Mouse (Mus musculus) limb, embryonic 14.5 days (tissue): ENCODE measurements at regions not wholly inside any gene's neighbourhood (a gene's known extent, or its start where the extent isn't known, plus 50 kb on each side); places are given as distances from the start of the nearest gene placed in this dataset.

Experiments used
- ATAC-seq: fragments of 200-750 bp; cut with Nextera tagmentation; 2 replicates; pipeline ENCODE4 v1.8.0; 2017; ENCODE audit warnings: low read depth, moderate number of reproducible peaks, moderate TSS enrichment; ENCODE audit not compliant: low FRiP score
- DNase-seq: peaks from one replicate; pipeline ENCODE4 v3.0.0-alpha.2; 2015; ENCODE audit warnings: low spot score
- H3K27ac ChIP-seq: fragments of 300-500 bp; sonication (generic); replicated peaks from 2 replicates; pipeline ENCODE4 v1.5.1; 2014; ENCODE audit warnings: low read depth, mild to moderate bottlenecking, low read length, moderate library complexity, mixed read lengths
- H3K27me3 ChIP-seq: fragments of 300-500 bp; sonication (generic); 2 replicates; pipeline ENCODE4 v1.6.1; 2014; ENCODE audit warnings: low read length, mixed read lengths; ENCODE audit not compliant: control insufficient read depth, insufficient read depth
- H3K36me3 ChIP-seq: fragments of 300-500 bp; sonication (generic); 2 replicates; pipeline ENCODE4 v1.6.1; 2014; ENCODE audit warnings: mild to moderate bottlenecking, low read length, moderate library complexity, mixed read lengths; ENCODE audit not compliant: control insufficient read depth, insufficient read depth
- H3K4me1 ChIP-seq: fragments of 300-500 bp; sonication (generic); 2 replicates; pipeline ENCODE4 v1.6.1; 2014; ENCODE audit warnings: antibody characterized with exemption, low read length, mixed read lengths; ENCODE audit not compliant: control insufficient read depth, insufficient read depth
- H3K4me2 ChIP-seq: fragments of 300-500 bp; sonication (generic); replicated peaks from 2 replicates; pipeline ENCODE4 v1.6.1; 2014; ENCODE audit warnings: low read depth, mild to moderate bottlenecking, low read length, moderate library complexity; ENCODE audit not compliant: severe bottlenecking
- H3K4me3 ChIP-seq: fragments of 300-500 bp; sonication (generic); replicated peaks from 2 replicates; pipeline ENCODE4 v1.5.1; 2014; ENCODE audit warnings: low read length
- H3K9ac ChIP-seq: fragments of 300-500 bp; sonication (generic); 2 replicates; pipeline ENCODE4 v1.6.1; 2014; ENCODE audit warnings: mild to moderate bottlenecking, low read depth, low read length, moderate library complexity; ENCODE audit not compliant: severe bottlenecking
- H3K9me3 ChIP-seq: fragments of 300-500 bp; sonication (generic); 2 replicates; pipeline ENCODE4 v1.6.1; 2016; ENCODE audit warnings: low read length; ENCODE audit not compliant: control insufficient read depth
- POLR2A ChIP-seq: fragments of 200-500 bp; IDR thresholded peaks from 2 replicates; pipeline ENCODE4 v1.8.0; 2012; ENCODE audit warnings: inconsistent platforms, mild to moderate bottlenecking, moderate library complexity, borderline replicate concordance; ENCODE audit not compliant: insufficient read depth, insufficient read length; ENCODE audit errors: extremely low read depth
- WGBS: fragments of 180-500 bp; shearing (Covaris S2); extraction: QIAGEN DNeasy Blood & Tissue Kit; methylation state at CpG from one replicate; pipeline ENCODE4 v1.1.7; 2014; 5-methylcytosine and 5-hydroxymethylcytosine counted together

DNA sequence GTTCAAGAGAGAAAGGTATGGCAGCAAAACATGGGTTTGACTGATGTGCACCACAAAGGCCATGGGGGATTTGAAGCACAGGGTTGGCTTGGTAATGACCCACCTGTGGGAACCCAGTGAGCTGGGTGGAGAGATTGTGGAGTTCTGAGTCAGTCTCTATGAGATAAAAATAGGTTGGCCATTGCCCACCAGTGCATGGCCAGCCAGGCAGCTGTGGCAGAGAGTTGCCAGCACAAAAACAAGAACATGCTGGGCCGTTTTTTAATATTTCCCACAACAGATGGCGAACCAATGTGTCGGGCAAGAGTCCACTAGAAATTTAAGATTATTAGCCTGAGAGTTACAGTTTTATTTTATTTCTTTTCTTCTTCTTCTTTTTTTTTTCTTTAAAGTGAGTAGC, 205.6 kb upstream of the Arhgap24 start:
- H3K9me3 ChIP-seq = no peaks in the 10 kb centered on the region
- H3K36me3 ChIP-seq = no peaks in the 10 kb centered on the region
- no peak overlapping the region for H3K27ac ChIP-seq
- H3K4me2 ChIP-seq = no peak overlapping the region
- no peak overlapping the region for H3K9ac ChIP-seq
- H3K4me1 ChIP-seq = no peaks in the 10 kb centered on the region
- 82% methylated on average over 3 of the region's 3 CpGs for WGBS
- TF ChIP-seq POLR2A = no peak
- ATAC-seq = no peak
- DNase-seq = no peak
- no peak overlapping the region for H3K4me3 ChIP-seq
- no peaks in the 10 kb centered on the region for H3K27me3 ChIP-seq

DNA sequence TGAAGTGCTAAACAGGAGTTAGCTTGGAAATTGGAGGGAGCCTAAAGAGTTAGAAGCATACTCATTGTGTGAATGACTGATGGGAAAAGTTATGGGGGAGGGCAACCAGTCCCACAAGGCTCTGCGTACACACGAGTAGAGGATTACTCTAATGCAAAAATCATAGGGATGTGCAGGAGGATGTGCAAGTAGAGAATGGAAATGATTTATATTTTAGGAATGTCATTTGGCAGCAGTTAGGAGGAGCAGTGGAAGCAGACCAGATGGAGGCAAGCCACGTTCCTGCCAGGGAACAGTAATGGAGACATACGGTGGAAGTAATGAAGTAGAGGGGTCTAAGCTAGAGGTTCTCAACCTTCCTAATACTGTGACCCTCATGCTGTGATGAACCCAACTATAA, 194.1 kb upstream of the Arhgap24 start:
- Histone ChIP-seq H3K9ac (no peak overlapping the region), H3K27me3 (no peaks in the 10 kb centered on the region), H3K27ac (no peak overlapping the region), H3K4me2 (no peak overlapping the region), H3K4me1 (no peaks in the 10 kb centered on the region), H3K9me3 (no peaks in the 10 kb centered on the region), H3K36me3 (no peaks in the 10 kb centered on the region), H3K4me3 (no peak overlapping the region)
- no peak for DNase-seq
- no peak for TF ChIP-seq POLR2A
- WGBS = 60% methylated on average over 4 of the region's 4 CpGs
- ATAC-seq = no peak

DNA sequence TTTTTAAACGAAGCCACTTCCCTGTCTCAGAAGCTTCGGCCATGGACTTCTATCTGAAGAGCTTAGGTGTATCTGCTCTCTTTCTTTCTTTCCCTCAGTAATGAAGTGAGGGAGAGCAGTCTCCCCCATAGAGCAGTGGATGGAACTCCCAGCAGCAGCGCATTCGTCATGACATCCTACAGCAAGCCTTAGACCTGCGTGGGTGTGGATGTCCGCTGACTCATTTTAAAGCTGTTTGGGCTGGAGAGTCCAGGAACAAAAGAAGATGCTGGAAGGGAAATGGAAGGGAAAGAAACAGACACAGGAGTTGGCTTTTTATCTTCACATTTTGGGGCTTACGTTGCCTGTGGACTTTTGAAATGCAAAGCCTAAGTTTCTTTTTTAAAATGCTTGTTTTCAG, 190.3 kb upstream of the Arhgap24 start:
- DNase-seq = no peak
- Histone ChIP-seq H3K9ac (no peak overlapping the region), H3K4me3 (no peak overlapping the region), H3K4me2 (no peak overlapping the region), H3K36me3 (no peaks in the 10 kb centered on the region), H3K27me3 (no peaks in the 10 kb centered on the region), H3K9me3 (no peaks in the 10 kb centered on the region), H3K27ac (no peak overlapping the region), H3K4me1 (no peaks in the 10 kb centered on the region)
- no peak for ATAC-seq
- WGBS = 90% methylated on average over 7 of the region's 7 CpGs
- no peak for TF ChIP-seq POLR2A

DNA sequence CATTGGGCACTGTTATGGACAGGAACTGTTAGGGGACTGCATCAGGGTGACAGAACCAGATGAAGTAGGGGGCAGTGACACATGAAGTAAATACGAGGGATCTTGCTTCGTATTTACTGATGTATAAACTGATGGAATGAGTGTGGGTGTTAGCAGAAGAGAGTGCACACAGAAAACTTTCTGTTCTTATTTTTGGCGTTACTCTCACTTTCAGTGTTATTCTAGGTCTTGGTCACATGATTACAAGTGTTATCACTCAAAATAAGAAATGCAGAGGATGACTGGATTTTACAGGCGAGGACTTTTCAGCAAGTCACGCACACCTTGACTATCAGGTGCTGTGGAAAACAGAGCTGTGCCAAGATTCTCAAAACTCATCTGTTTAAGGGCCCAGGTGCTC, 185.6 kb upstream of the Arhgap24 start:
- no peak for ATAC-seq
- DNase-seq = no peak
- H3K27ac ChIP-seq = no peak overlapping the region
- 89% methylated on average over 5 of the region's 5 CpGs for WGBS
- no peaks in the 10 kb centered on the region for H3K4me1 ChIP-seq
- no peak for TF ChIP-seq POLR2A
- H3K9me3 ChIP-seq = no peaks in the 10 kb centered on the region
- no peak overlapping the region for H3K9ac ChIP-seq
- H3K4me2 ChIP-seq = no peak overlapping the region
- H3K36me3 ChIP-seq = no peaks in the 10 kb centered on the region
- no peak overlapping the region for H3K4me3 ChIP-seq
- no peaks in the 10 kb centered on the region for H3K27me3 ChIP-seq

DNA sequence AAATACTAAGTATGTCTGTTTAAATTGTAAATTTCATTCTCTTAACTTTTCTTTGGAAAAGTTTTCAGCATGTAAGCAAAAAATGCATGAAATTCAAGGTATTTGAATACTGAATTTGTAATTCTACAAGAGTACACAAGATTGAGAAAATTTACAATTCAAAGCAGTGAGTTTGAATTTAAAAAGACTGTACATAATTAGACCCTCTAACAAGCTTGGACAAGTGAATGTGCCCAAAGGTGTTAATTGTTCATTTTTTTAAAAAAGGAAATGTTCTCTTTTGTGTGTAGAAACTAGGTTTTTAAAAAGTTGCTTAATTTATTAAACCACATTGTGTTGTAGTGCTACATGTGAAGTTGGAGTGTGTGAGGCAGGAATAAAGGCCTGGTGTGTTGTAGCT, 174.9 kb upstream of the Arhgap24 start:
- TF ChIP-seq POLR2A = no peak
- Histone ChIP-seq H3K36me3 (no peaks in the 10 kb centered on the region), H3K4me2 (no peak overlapping the region), H3K9ac (no peak overlapping the region), H3K27ac (no peak overlapping the region), H3K9me3 (no peaks in the 10 kb centered on the region), H3K4me1 (no peaks in the 10 kb centered on the region), H3K4me3 (no peak overlapping the region), H3K27me3 (no peaks in the 10 kb centered on the region)
- ATAC-seq = no peak
- DNase-seq = no peak

DNA sequence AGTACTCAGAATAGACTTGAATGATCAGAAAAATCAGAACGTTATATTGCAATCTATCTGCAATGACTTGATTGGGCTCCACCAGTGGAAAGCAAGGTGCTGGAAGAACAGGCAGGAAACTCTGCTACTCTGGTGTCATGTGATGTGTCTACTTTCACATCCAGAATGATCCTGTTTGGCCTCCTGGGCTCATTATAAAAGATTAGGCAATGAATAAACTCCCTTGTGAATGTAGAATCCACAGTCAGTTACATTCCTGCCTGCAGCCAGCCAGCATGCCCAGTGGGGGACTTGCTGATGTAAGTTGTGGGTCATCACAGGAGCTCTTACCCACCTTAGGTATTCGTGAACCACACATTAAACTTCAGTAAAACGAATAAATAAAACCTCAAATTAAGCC, 174.5 kb upstream of the Arhgap24 start:
- DNase-seq = no peak
- ATAC-seq = no peak
- Histone ChIP-seq H3K4me3 (no peak overlapping the region), H3K27ac (no peak overlapping the region), H3K36me3 (no peaks in the 10 kb centered on the region), H3K27me3 (no peaks in the 10 kb centered on the region), H3K9ac (no peak overlapping the region), H3K4me1 (no peaks in the 10 kb centered on the region), H3K4me2 (no peak overlapping the region), H3K9me3 (no peaks in the 10 kb centered on the region)
- whole genome bisulfite sequencing = 53% methylated on average over 3 of the region's 3 CpGs
- no peak for TF ChIP-seq POLR2A
